Mouse (Mus musculus) ES-E14 (cell line): ENCODE measurements around the gene Yipf1.
"Not testable (repeated sequence)": the region's sequence is repeated elsewhere in the genome, so short reads cannot be mapped to it uniquely, and the experiment has no call there.

Source experiments
- HCFC1 ChIP-seq: IDR thresholded peaks from 2 replicates; pipeline ENCODE4 v1.6.1; 2012; ENCODE audit warnings: low read length, inconsistent platforms, borderline replicate concordance; ENCODE audit not compliant: insufficient read depth
- MAFK ChIP-seq: IDR thresholded peaks from 2 replicates; pipeline ENCODE4 v1.6.1; 2014; ENCODE audit warnings: mild to moderate bottlenecking, low read depth, low read length, inconsistent platforms; ENCODE audit not compliant: insufficient read depth
- ZC3H11A ChIP-seq: IDR thresholded peaks from 2 replicates; pipeline ENCODE4 v1.6.1; 2012; ENCODE audit warnings: low read depth, mild to moderate bottlenecking, inconsistent platforms, low read length, borderline replicate concordance
- ZNF384 ChIP-seq: IDR thresholded peaks from 2 replicates; pipeline ENCODE4 v1.6.1; 2012; ENCODE audit warnings: low read depth, low read length, inconsistent platforms

GRCm38 (mm10) chr4:107357172-107357571, 43.0 kb downstream of the Yipf1 start:
- TF ChIP-seq MAFK, ZNF384, ZC3H11A, HCFC1: not testable (repeated sequence)
